Mouse (Mus musculus) MEL (cell line): ENCODE data around the gene Ankmy2. TPM values are rescaled to one million over a fixed set of nuclear protein-coding genes. Genes with fewer than 3 reads are reported as not detected.
"Not testable (repeated sequence)": the region's sequence is repeated elsewhere in the genome, so short reads cannot be mapped to it uniquely, and the experiment has no call there.

Experiments
- DNase-seq: peaks from one replicate; pipeline ENCODE4 v3.0.0; 2011; ENCODE audit warnings: low read depth, low spot score
- H3K27ac ChIP-seq: 2 replicates; pipeline ENCODE4 v1.5.1; 2012; ENCODE audit warnings: low read depth, mild to moderate bottlenecking, control low read depth, low read length, moderate library complexity; ENCODE audit not compliant: control insufficient read depth
- H3K27me3 ChIP-seq, 2 experiments: fragments of 150-350 bp in 1 of 2; sonication (generic) in 1 of 2; 2 replicates each; pipeline ENCODE4 v1.6.1; 2012; ENCODE audit warnings: low read length in 2 of 2, mild to moderate bottlenecking in 2 of 2, improper control_type of control experiment in 1 of 2, moderate library complexity in 1 of 2; ENCODE audit not compliant: insufficient read depth in 2 of 2, control insufficient read depth in 1 of 2
- H3K36me3 ChIP-seq, 2 experiments: 2 replicates each; pipeline ENCODE4 v1.6.1; 2012 to 2014; ENCODE audit warnings: low read length in 2 of 2, improper control_type of control experiment in 1 of 2, inconsistent platforms in 1 of 2, mild to moderate bottlenecking in 1 of 2; ENCODE audit not compliant: insufficient read depth in 2 of 2, control insufficient read depth in 1 of 2
- H3K4me1 ChIP-seq, 2 experiments: fragments of 150-350 bp in 1 of 2; sonication (generic) in 1 of 2; 2 replicates each; pipeline ENCODE4 v1.6.1; 2012; ENCODE audit warnings: low read length in 2 of 2, improper control_type of control experiment in 1 of 2, mild to moderate bottlenecking in 1 of 2; ENCODE audit not compliant: insufficient read depth in 2 of 2, control insufficient read depth in 1 of 2
- H3K4me3 ChIP-seq, 2 experiments: fragments of 150-350 bp in 1 of 2; sonication (generic) in 1 of 2; 2 replicates each; pipeline ENCODE4 v1.5.1; 2012; ENCODE audit warnings: low read depth in 2 of 2, low read length in 2 of 2, mild to moderate bottlenecking in 2 of 2, moderate library complexity in 2 of 2, control low read depth in 1 of 2, improper control_type of control experiment in 1 of 2; ENCODE audit not compliant: control insufficient read depth in 1 of 2, insufficient read depth in 1 of 2
- H3K79me2 ChIP-seq: 2 replicates; pipeline ENCODE4 v1.6.1; 2012; ENCODE audit warnings: mild to moderate bottlenecking, low read length, moderate library complexity; ENCODE audit not compliant: control insufficient read depth, poor library complexity, insufficient read depth
- H3K9ac ChIP-seq: 2 replicates; pipeline ENCODE4 v1.6.1; 2012; ENCODE audit warnings: low read depth, mild to moderate bottlenecking, control low read depth, low read length, moderate library complexity; ENCODE audit not compliant: control insufficient read depth, poor library complexity, severe bottlenecking
- H3K9me3 ChIP-seq: fragments of 150-350 bp; sonication (generic); replicated peaks from 2 replicates; pipeline ENCODE4 v1.6.1; 2012; ENCODE audit warnings: mild to moderate bottlenecking, low read length, improper control_type of control experiment, moderate library complexity; ENCODE audit not compliant: insufficient read depth
- E2F4 ChIP-seq: IDR thresholded peaks from 2 replicates; pipeline ENCODE4 v1.6.1; 2011; ENCODE audit warnings: low read depth, low read length, improper control_type of control experiment, borderline replicate concordance
- EP300 ChIP-seq, 2 experiments: IDR thresholded peaks; 2 replicates each; pipeline ENCODE4 v1.6.1; 2011; ENCODE audit warnings: improper control_type of control experiment in 2 of 2, low read length in 2 of 2, low read depth in 1 of 2, mild to moderate bottlenecking in 1 of 2
- GABPA ChIP-seq: IDR thresholded peaks from 2 replicates; pipeline ENCODE4 v1.6.1; 2012; ENCODE audit warnings: low read depth, mild to moderate bottlenecking, inconsistent platforms, low read length, improper control_type of control experiment, moderate library complexity
- MAFK ChIP-seq: IDR thresholded peaks from 2 replicates; pipeline ENCODE4 v1.6.1; 2011; ENCODE audit warnings: low read depth, mild to moderate bottlenecking, low read length, improper control_type of control experiment, borderline replicate concordance
- MAX ChIP-seq: IDR thresholded peaks from 2 replicates; pipeline ENCODE4 v1.6.1; 2011; ENCODE audit warnings: low read length, improper control_type of control experiment
- MAZ ChIP-seq: IDR thresholded peaks from 2 replicates; pipeline ENCODE4 v1.6.1; 2012; ENCODE audit warnings: low read depth, mild to moderate bottlenecking, inconsistent platforms, low read length, improper control_type of control experiment
- MXI1 ChIP-seq: IDR thresholded peaks from 2 replicates; pipeline ENCODE4 v1.6.1; 2011; ENCODE audit warnings: mild to moderate bottlenecking, low read depth, low read length, improper control_type of control experiment
- MYC ChIP-seq: IDR thresholded peaks from 2 replicates; pipeline ENCODE4 v1.6.1; 2011; ENCODE audit warnings: low read depth, mild to moderate bottlenecking, low read length, improper control_type of control experiment, moderate library complexity
- NELFE ChIP-seq: IDR thresholded peaks from 2 replicates; pipeline ENCODE4 v1.6.1; 2011; ENCODE audit warnings: low read depth, low read length, improper control_type of control experiment
- POLR2A ChIP-seq, 2 experiments: IDR thresholded peaks; 2 replicates each; pipeline ENCODE4 v1.6.1; 2011 to 2012; ENCODE audit warnings: low read length in 2 of 2, mild to moderate bottlenecking in 2 of 2, control low read depth in 1 of 2, improper control_type of control experiment in 1 of 2, low read depth in 1 of 2, moderate library complexity in 1 of 2; ENCODE audit not compliant: control insufficient read depth in 1 of 2, insufficient read depth in 1 of 2, poor library complexity in 1 of 2
- RCOR1 ChIP-seq: IDR thresholded peaks from 2 replicates; pipeline ENCODE4 v1.6.1; 2012; ENCODE audit warnings: low read depth, mild to moderate bottlenecking, inconsistent platforms, low read length, improper control_type of control experiment
- SIN3A ChIP-seq: IDR thresholded peaks from 2 replicates; pipeline ENCODE4 v1.6.1; 2012; ENCODE audit warnings: low read length, improper control_type of control experiment, inconsistent platforms
- TBP ChIP-seq: IDR thresholded peaks from 2 replicates; pipeline ENCODE4 v1.8.0; 2011; ENCODE audit warnings: low read depth, low read length, improper control_type of control experiment
- UBTF ChIP-seq: IDR thresholded peaks from 2 replicates; pipeline ENCODE4 v1.6.1; 2012; ENCODE audit warnings: low read depth, mild to moderate bottlenecking, inconsistent platforms, low read length, improper control_type of control experiment, moderate library complexity, borderline replicate concordance; ENCODE audit not compliant: insufficient read depth
- USF1 ChIP-seq: IDR thresholded peaks from 2 replicates; pipeline ENCODE4 v1.6.1; 2014; ENCODE audit warnings: low read depth, mild to moderate bottlenecking, inconsistent platforms, low read length, improper control_type of control experiment, moderate library complexity
- USF2 ChIP-seq, 2 experiments: IDR thresholded peaks; 2 replicates each; pipeline ENCODE4 v1.6.1; 2011 to 2012; ENCODE audit warnings: improper control_type of control experiment in 2 of 2, low read length in 2 of 2, borderline replicate concordance in 1 of 2, inconsistent platforms in 1 of 2, low read depth in 1 of 2, mild to moderate bottlenecking in 1 of 2; ENCODE audit not compliant: insufficient read depth in 1 of 2
- ZMIZ1 ChIP-seq: IDR thresholded peaks from 2 replicates; pipeline ENCODE4 v1.6.1; 2012; ENCODE audit warnings: low read depth, mild to moderate bottlenecking, inconsistent platforms, low read length, improper control_type of control experiment, moderate library complexity
- ZNF384 ChIP-seq: IDR thresholded peaks from 2 replicates; pipeline ENCODE4 v1.6.1; 2012; ENCODE audit warnings: low read depth, mild to moderate bottlenecking, inconsistent platforms, low read length, improper control_type of control experiment
- polyA plus RNA-seq, 2 experiments: library from polyadenylated mRNA; stranded (reverse) in 1 of 2; unstranded in 1 of 2; fragments of >175 nt in 1 of 2; fragments of >200 nt in 1 of 2; gene quantifications; 2 replicates each; pipeline versions ENCODE4 v1.2.1 to v1.2.4; 2012; ENCODE audit warnings: low replicate concordance in 2 of 2, low read depth in 1 of 2; ENCODE audit not compliant: insufficient read length in 2 of 2, insufficient read depth in 1 of 2, missing spikeins in 1 of 2
- total RNA-seq: library from RNA; depleted of rRNA; stranded (reverse); fragments of 300-350 nt; gene quantifications from 2 replicates; pipeline ENCODE4 v1.2.3, GENCODE M21; 2012

Gene Ankmy2
- total and polyA plus RNA-seq, 3 experiments, result 14.3 to 15.3 TPM; not detected in 1

DNA sequence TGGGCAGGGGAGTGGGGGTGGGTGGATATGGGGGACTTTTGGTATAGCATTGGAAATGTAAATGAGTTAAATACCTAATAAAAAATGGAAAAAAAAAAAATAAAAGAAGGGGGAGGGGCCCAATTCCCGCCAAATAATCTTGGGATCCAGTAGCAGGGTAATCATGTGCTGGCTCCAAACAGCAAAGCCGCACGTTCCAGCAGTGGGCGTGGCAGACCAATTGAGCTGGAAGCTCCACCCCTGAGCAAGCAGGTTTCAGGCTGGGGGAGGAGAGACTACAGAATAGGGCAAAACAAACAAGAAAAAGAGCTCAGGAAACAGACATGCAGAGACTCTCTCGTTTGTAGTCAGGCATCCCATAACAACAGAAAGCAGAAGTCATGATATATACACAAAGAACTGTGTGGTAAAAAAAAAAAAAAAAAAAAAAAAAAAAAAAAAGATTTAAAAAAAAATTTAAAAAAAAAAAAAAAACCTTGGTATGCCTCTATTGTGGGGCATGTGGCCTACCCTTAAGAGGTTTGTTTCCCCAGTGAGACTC lies 48.7 kb downstream of the Ankmy2 start:
- not testable (repeated sequence) for H3K4me1 ChIP-seq, H3K9me3 ChIP-seq, H3K79me2 ChIP-seq, H3K36me3 ChIP-seq, H3K4me3 ChIP-seq, H3K9ac ChIP-seq, H3K27me3 ChIP-seq, H3K27ac ChIP-seq
- DNase-seq, result peak; percentile 19
- TF ChIP-seq ZNF384, result peak; percentile 75

GRCm38 (mm10) chr12:36207072-36207799 lies 50.3 kb downstream of the Ankmy2 start:
- Histone ChIP-seq H3K4me3 (no peak overlapping the region), H3K79me2 (no peaks in the 10 kb centered on the region), H3K4me1 (peaks cover 0 to 4% of the 10 kb centered on the region in 2 experiments; a peak in 1 of 4 replicates), H3K9ac (no peak overlapping the region), H3K9me3 (no peaks in the 10 kb centered on the region), H3K27me3 (no peaks in the 10 kb centered on the region), H3K27ac (no peak overlapping the region), H3K36me3 (no peaks in the 10 kb centered on the region)
- no peak for TF ChIP-seq GABPA
- TF ChIP-seq MAX, result no peak
- TF ChIP-seq SIN3A, result no peak
- TF ChIP-seq E2F4, result no peak
- no peak for TF ChIP-seq ZMIZ1
- TF ChIP-seq NELFE, result no peak
- TF ChIP-seq USF1, result no peak
- DNase-seq, result peak; percentile 40

GRCm38 (mm10) chr12:36207800-36208148 lies 50.9 kb downstream of the Ankmy2 start:
- TF ChIP-seq MYC (no peak), MAFK (no peak), UBTF (no peak), RCOR1 (no peak), E2F4 (no peak), USF2 (IDR thresholded peaks at IDR 0.05; ENCODE audit: borderline replicate concordance in 1 of 2, insufficient read depth in 1 of 2, low read depth in 1 of 2, low read length in 2 of 2) (no peak), MXI1 (no peak), ZMIZ1 (no peak), MAZ (no peak), TBP (no peak), POLR2A (IDR thresholded peaks at IDR 0.05; ENCODE audit: control insufficient read depth in 1 of 2, insufficient read depth in 1 of 2, low read depth in 1 of 2, low read length in 2 of 2, poor library complexity in 1 of 2) (no peak), GABPA (no peak), EP300 (IDR thresholded peaks at IDR 0.05; ENCODE audit: low read depth in 1 of 2, low read length in 2 of 2) (no peak), USF1 (no peak)
- TF ChIP-seq, all 39 proteins: peak for 0

More at GRCm38 (mm10) chr12:36207800-36208148, 50.9 kb downstream of the Ankmy2 start:
- Histone ChIP-seq H3K79me2 (no peaks in the 10 kb centered on the region), H3K36me3 (no peaks in the 10 kb centered on the region), H3K4me3 (no peak overlapping the region), H3K9me3 (no peaks in the 10 kb centered on the region), H3K4me1 (peaks cover 0 to 4% of the 10 kb centered on the region in 2 experiments; a peak in 1 of 4 replicates), H3K9ac (no peak overlapping the region), H3K27ac (no peak overlapping the region), H3K27me3 (no peaks in the 10 kb centered on the region)
- DNase-seq, result no peak
